Mouse (Mus musculus) lung, embryonic 14.5 days (tissue): Measurements from ENCODE around the gene Hectd1. TPM values are rescaled to one million over a fixed set of nuclear protein-coding genes. Genes with fewer than 3 reads are reported as not detected.

Source experiments
- ATAC-seq: fragments of 200-750 bp; cut with Nextera tagmentation; 2 replicates; pipeline ENCODE4 v1.8.0; 2017; ENCODE audit warnings: mild to moderate bottlenecking, moderate TSS enrichment, moderate library complexity; ENCODE audit not compliant: insufficient read depth
- DNase-seq: peaks from one replicate; pipeline ENCODE4 v3.0.0-alpha.2; 2015
- H3K27ac ChIP-seq: fragments of 300-500 bp; sonication (generic); 2 replicates; pipeline ENCODE4 v1.5.1; 2014; ENCODE audit warnings: low read depth, mild to moderate bottlenecking, moderate library complexity
- H3K27me3 ChIP-seq: fragments of 300-500 bp; sonication (generic); 2 replicates; pipeline ENCODE4 v1.6.1; 2014; ENCODE audit warnings: low read length, control low read depth; ENCODE audit not compliant: insufficient read depth
- H3K36me3 ChIP-seq: fragments of 300-500 bp; sonication (generic); 2 replicates; pipeline ENCODE4 v1.6.1; 2014; ENCODE audit warnings: control low read depth; ENCODE audit not compliant: insufficient read depth
- H3K4me1 ChIP-seq: fragments of 300-500 bp; sonication (generic); 2 replicates; pipeline ENCODE4 v1.6.1; 2014; ENCODE audit warnings: antibody characterized with exemption, control low read depth; ENCODE audit not compliant: insufficient read depth
- H3K4me2 ChIP-seq: fragments of 300-500 bp; sonication (generic); 2 replicates; pipeline ENCODE4 v1.6.1; 2014; ENCODE audit warnings: mild to moderate bottlenecking
- H3K4me3 ChIP-seq: fragments of 300-500 bp; sonication (generic); 2 replicates; pipeline ENCODE4 v1.5.1; 2014; ENCODE audit warnings: low read depth, low read length
- H3K9ac ChIP-seq: fragments of 300-500 bp; sonication (generic); 2 replicates; pipeline ENCODE4 v1.6.1; 2014
- H3K9me3 ChIP-seq: fragments of 300-500 bp; sonication (generic); 2 replicates; pipeline ENCODE4 v1.6.1; 2016; ENCODE audit warnings: low read depth, low read length, control low read depth
- CTCF ChIP-seq: IDR thresholded peaks from 2 replicates; pipeline ENCODE4 v1.5.1; 2016; ENCODE audit warnings: antibody characterized with exemption, low read depth
- WGBS: fragments of 180-500 bp; shearing (Covaris S2); extraction: QIAGEN DNeasy Blood & Tissue Kit; methylation state at CpG from one replicate; pipeline ENCODE4 v1.1.7; 2014; 5-methylcytosine and 5-hydroxymethylcytosine counted together
- polyA plus RNA-seq: library from polyadenylated mRNA; unstranded; fragments of >200 nt; fragmentation: Nextera tagmentation; extraction: Ambion mirVana; gene quantifications from 2 replicates; pipeline ENCODE4 v1.2.1, GENCODE M21; 2014

Gene Hectd1
- polyA plus RNA-seq, 1 experiment from 2014 or later: 46.8 TPM

DNA sequence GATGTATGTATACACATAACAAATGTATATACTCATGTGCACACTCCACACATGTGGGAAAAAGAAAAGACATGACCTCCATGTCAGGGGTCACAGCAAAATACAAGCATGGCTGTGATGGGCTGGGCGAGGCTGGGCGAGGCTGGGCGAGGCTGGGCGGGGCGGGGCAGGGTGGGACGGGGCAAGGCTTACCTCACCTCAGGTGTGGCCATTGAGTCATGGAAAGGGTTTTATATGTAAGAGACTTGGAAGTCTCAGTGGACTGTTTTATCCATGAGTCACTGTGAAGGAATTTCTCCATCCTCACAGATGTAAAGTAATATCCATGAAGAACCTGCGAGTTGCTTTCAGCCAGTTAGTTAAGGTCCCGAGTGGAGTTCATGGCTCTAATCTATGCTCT, 107.5 kb downstream of the Hectd1 start:
- Histone ChIP-seq H3K4me1 (no peaks in the 10 kb centered on the region), H3K27me3 (no peaks in the 10 kb centered on the region), H3K4me2 (no peak overlapping the region), H3K4me3 (no peak overlapping the region), H3K36me3 (0 out of 2 replicates have a peak, but pooled peaks cover 3% of the 10 kb centered on the region), H3K9me3 (no peaks in the 10 kb centered on the region), H3K27ac (no peak overlapping the region), H3K9ac (no peak overlapping the region)
- no peak for DNase-seq
- ATAC-seq: no peak
- 91% methylated on average over 8 of the region's 8 CpGs for WGBS
- no peak for TF ChIP-seq CTCF

DNA sequence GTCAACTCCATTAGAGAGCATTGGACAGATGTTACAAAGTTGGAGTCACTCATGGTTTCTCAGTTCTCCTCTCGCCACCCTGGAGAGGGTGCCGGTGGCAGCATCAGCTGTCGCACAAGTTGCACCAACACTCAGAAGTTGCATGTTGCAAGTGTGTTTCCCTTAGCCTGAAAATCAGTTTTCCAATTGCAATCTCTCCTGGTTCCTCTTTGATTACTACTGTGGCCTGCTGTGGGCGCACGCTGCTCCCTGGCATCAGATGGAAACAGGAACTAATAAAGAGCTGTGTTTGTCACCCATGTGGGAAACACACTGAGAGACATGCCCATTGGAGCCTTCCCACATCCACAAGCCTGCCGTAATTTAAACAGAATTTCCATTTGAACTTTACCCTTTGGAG, 110.7 kb downstream of the Hectd1 start:
- ATAC-seq (no peak), DNase-seq (no peak)
- H3K27me3 ChIP-seq: no peaks in the 10 kb centered on the region
- H3K4me2 ChIP-seq: no peak overlapping the region
- no peak for TF ChIP-seq CTCF
- WGBS: 88% methylated on average over 6 of the region's 6 CpGs
- no peak overlapping the region for H3K9ac ChIP-seq
- no peak overlapping the region for H3K4me3 ChIP-seq
- 0 out of 2 replicates have a peak, but pooled peaks cover 3% of the 10 kb centered on the region for H3K36me3 ChIP-seq
- no peak overlapping the region for H3K27ac ChIP-seq
- H3K4me1 ChIP-seq: no peaks in the 10 kb centered on the region
- no peaks in the 10 kb centered on the region for H3K9me3 ChIP-seq

DNA sequence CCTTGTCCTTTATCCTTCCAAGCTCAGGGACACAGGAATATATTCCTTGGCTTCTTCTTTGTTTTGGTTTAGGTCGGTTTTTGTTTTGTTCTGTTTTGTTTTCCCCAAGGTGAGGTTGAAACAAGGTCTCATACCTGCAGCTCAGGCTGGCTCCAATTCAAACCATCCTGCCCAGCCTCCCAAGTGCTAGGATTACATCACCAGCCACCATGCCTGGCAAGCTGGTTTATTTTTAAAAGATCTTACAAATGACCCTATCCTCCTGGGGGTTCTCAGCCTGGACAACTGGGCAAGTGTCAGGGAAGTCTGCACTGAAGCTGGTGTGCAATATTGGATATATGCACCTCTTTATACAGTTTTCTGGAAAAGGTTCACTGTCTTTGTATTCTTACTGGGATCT, 116.7 kb downstream of the Hectd1 start:
- H3K4me2 ChIP-seq: no peak overlapping the region
- ATAC-seq (no peak), DNase-seq (no peak)
- no peaks in the 10 kb centered on the region for H3K27me3 ChIP-seq
- no peaks in the 10 kb centered on the region for H3K9me3 ChIP-seq
- H3K4me1 ChIP-seq: peaks cover 3% of the 10 kb centered on the region; the same call in 1 of the 2 replicates
- 52% methylated on average over 1 of the region's 1 CpGs for WGBS
- no peak overlapping the region for H3K4me3 ChIP-seq
- TF ChIP-seq CTCF: no peak
- no peaks in the 10 kb centered on the region for H3K36me3 ChIP-seq
- no peak overlapping the region for H3K27ac ChIP-seq
- no peak overlapping the region for H3K9ac ChIP-seq

DNA sequence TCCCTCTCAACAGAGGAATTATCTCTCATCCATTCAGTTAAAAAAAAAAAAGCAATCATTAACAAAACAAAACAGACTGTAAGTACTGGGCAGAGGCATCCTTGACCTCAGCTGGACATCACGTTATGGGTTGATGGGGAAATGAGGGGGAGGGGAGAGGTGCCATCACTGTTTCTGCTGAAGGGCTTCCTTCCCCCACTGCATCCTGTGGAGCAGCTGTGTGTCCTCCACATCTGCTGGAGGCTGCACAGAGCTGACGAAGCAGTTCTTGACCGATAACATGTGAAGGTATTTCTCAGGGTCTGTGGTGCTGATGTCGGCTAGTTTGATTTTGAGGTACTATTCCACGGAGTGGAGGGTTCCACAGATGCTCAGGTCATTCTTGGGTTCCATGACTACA, 119.2 kb downstream of the Hectd1 start:
- Histone ChIP-seq H3K27ac (no peak overlapping the region), H3K4me3 (no peak overlapping the region), H3K4me1 (peaks cover 3% of the 10 kb centered on the region; the same call in 1 of the 2 replicates), H3K27me3 (no peaks in the 10 kb centered on the region), H3K4me2 (no peak overlapping the region), H3K9ac (no peak overlapping the region), H3K9me3 (no peaks in the 10 kb centered on the region), H3K36me3 (no peaks in the 10 kb centered on the region)
- DNase-seq: peak; percentile 21
- 40% methylated on average over 5 of the region's 5 CpGs for WGBS
- TF ChIP-seq CTCF: no peak
- no peak; the same call in 1 of the 2 replicates for ATAC-seq

DNA sequence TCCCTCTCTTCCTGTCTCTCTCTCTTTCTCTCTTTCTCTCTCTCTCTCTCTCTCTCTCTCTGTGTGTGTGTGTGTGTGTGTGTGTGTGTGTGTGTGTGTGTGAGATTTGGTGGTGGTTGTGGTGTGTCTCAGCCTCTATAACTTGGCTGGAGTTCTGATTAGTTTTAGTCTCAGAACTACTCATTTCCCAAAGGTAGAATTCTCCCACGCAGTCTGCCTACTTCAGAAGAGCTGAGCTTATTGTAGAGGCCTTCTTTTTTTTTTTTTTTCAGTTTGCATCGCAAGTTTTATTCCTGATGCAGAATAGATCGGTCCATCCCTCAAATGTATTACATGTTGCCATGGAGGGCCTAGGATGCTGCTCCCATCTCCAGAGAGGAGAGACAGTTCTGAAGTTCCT, 119.6 kb downstream of the Hectd1 start:
- no peak overlapping the region for H3K4me2 ChIP-seq
- H3K9ac ChIP-seq: no peak overlapping the region
- H3K27ac ChIP-seq: no peak overlapping the region
- DNase-seq (no peak), ATAC-seq (no peak)
- H3K9me3 ChIP-seq: no peaks in the 10 kb centered on the region
- H3K36me3 ChIP-seq: no peaks in the 10 kb centered on the region
- H3K4me1 ChIP-seq: peaks cover 3% of the 10 kb centered on the region; the same call in 1 of the 2 replicates
- 58% methylated on average over 3 of the region's 3 CpGs for WGBS
- no peak overlapping the region for H3K4me3 ChIP-seq
- no peak for TF ChIP-seq CTCF
- no peaks in the 10 kb centered on the region for H3K27me3 ChIP-seq

DNA sequence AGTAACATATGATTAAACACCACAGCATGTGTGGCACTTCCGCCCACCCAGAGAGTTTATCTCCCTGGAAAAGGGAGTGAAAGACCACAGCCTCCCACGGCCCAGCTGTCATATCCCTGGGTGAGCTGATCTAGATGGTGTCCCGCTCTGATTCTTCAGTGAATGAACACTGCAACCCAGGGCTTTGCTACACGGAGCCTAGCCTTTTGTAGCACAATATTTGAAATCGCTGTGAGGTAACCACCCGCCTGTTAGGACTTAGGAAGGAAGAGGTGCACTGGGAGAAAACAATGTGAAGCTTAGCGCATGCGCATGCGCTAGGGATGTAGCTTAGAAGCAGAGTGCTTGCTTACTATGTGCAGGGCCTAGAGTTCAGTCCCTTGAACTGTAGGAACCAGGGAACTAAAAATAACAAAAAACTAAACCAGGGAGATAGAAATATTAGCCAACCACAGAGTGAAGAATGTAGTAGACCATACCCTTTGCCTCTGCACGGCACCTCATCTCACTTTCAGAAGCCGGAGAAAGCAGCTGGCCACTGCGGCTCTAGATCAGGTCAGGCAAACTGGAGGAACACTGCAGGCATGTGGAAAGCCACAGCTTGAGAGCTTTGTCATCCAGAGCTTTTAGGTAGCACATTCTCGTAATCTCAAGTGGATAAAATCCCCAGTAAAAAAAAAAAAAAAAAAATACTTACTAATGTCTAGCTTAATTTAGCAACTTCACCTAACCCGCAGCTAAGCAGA, 120.2 kb downstream of the Hectd1 start:
- peak overlapping the region; percentile 65; the same call in 1 of the 2 replicates for H3K27ac ChIP-seq
- no peak overlapping the region for H3K4me2 ChIP-seq
- no peak for TF ChIP-seq CTCF
- ATAC-seq: peak; percentile 32; the same call in 1 of the 2 replicates
- WGBS: 52% methylated on average over 14 of the region's 14 CpGs
- H3K4me3 ChIP-seq: no peak overlapping the region
- H3K9ac ChIP-seq: no peak overlapping the region
- H3K36me3 ChIP-seq: no peaks in the 10 kb centered on the region
- DNase-seq: peak; percentile 57
- no peaks in the 10 kb centered on the region for H3K27me3 ChIP-seq
- H3K4me1 ChIP-seq: peaks cover 3% of the 10 kb centered on the region; the same call in 1 of the 2 replicates
- no peaks in the 10 kb centered on the region for H3K9me3 ChIP-seq

DNA sequence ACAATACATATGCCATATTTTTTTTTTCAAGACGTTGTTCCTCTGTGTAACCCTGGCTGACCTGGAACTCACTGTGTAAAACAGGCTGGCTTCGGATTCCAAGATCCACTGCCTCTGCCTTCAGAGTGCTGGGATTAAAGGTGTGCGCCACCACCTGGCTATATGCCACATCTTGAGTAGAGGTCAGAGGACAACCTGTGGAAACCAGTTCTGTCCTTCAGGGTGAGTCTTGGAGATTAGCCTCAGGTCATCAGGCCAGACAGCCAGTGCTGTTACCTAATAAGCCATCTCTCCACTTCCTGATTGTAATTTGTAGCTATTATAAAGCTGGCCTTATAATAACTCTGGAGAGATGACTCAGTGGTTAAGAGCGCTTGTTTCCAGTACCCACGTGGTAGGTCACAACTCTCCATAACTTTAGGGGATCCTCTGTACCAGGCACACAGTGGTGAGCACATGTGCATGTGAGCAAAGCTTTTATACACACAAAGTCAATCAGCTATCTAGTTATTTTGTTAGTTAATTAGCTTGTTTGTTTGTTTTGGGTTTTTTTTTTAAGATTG, 122.6 kb downstream of the Hectd1 start:
- H3K27ac ChIP-seq: no peak overlapping the region
- no peak for ATAC-seq
- no peak for TF ChIP-seq CTCF
- no peaks in the 10 kb centered on the region for H3K36me3 ChIP-seq
- no peak overlapping the region for H3K4me2 ChIP-seq
- no peak for DNase-seq
- peaks cover 3% of the 10 kb centered on the region; the same call in 1 of the 2 replicates for H3K4me1 ChIP-seq
- 70% methylated on average over 5 of the region's 5 CpGs for WGBS
- no peaks in the 10 kb centered on the region for H3K9me3 ChIP-seq
- no peaks in the 10 kb centered on the region for H3K27me3 ChIP-seq
- no peak overlapping the region for H3K4me3 ChIP-seq
- H3K9ac ChIP-seq: no peak overlapping the region
